Mouse (Mus musculus): ENCODE results near the gene D10Wsu102e.

DNA sequence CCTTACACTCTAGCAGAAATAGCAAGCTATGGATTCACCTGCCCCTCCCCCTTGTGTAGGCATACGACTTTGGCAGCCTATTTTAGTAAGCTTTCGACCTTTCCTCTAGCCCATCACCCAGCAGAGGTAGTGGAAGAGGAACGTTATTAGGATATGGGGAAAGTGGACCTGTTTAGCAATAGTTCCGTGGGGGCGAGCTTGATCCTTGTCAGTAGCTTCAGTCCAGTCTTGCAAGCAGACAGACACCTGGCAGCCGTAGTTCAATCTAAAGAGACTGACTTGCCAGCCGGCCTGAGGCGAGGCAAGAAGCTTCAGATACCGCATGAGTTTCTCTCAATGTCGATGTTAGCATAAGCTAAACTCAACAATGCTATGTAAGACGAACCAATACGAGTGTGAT is 3.6 kb upstream of the D10Wsu102e start:
- no peak for TF ChIP-seq CTCF (IDR thresholded peaks at IDR 0.05; ENCODE audit: control insufficient read depth, insufficient read depth, insufficient read length)
- no peak for TF ChIP-seq MAX (IDR thresholded peaks at IDR 0.05)

Measured in C2C12 (cell line).